ENCODE assay signal across 1 mouse cellular context in genomic region chr17:28556635-28557396, GRCm38 (mm10).
A peak's percentile ranks its signal among the peaks of the same experiment; 100 is the strongest.
TF ChIP-seq lines count a peak whose summit lies in the region.

No protein-coding gene starts in this region.

TF ChIP-seq in MEL, 35 proteins besides CTCF, POLR2A, EP300 and RAD21:
- TF ChIP-seq SIN3A (IDR thresholded peaks at IDR 0.05; ENCODE audit: low read length) (0 out of 2 replicates have a peak, but pooled peaks have one; percentile 20), TCF12 (IDR thresholded peaks at IDR 0.05; ENCODE audit: low read depth, low read length) (no peak), MXI1 (IDR thresholded peaks at IDR 0.05; ENCODE audit: low read depth, low read length) (0 out of 2 replicates have a peak, but pooled peaks have one; percentile 37), ELF1 (IDR thresholded peaks at IDR 0.05; ENCODE audit: low read depth, low read length) (0 out of 2 replicates have a peak, but pooled peaks have one; percentile 23), MAX (IDR thresholded peaks at IDR 0.05; ENCODE audit: low read length) (peak; percentile 71), UBTF (IDR thresholded peaks at IDR 0.05; ENCODE audit: borderline replicate concordance, insufficient read depth, low read depth, low read length) (no peak), KAT2A (conservative IDR thresholded peaks at IDR 0.05; ENCODE audit: low read depth, low read length) (no peak), USF1 (IDR thresholded peaks at IDR 0.05; ENCODE audit: low read depth, low read length) (peak; percentile 96), CHD2 (IDR thresholded peaks at IDR 0.05; ENCODE audit: low read length) (no peak), E2F4 (IDR thresholded peaks at IDR 0.05; ENCODE audit: borderline replicate concordance, low read depth, low read length) (no peak), ZMIZ1 (IDR thresholded peaks at IDR 0.05; ENCODE audit: low read depth, low read length) (no peak), ZNF384 (IDR thresholded peaks at IDR 0.05; ENCODE audit: low read depth, low read length) (no peak), HCFC1 (IDR thresholded peaks at IDR 0.05; ENCODE audit: low read depth, low read length) (no peak), MYB (IDR thresholded peaks at IDR 0.05; ENCODE audit: low read depth, low read length) (no peak), CHD1 (IDR thresholded peaks at IDR 0.05; ENCODE audit: low read depth, low read length) (no peak), NRF1 (IDR thresholded peaks at IDR 0.05; ENCODE audit: insufficient read depth, low read depth, low read length, poor library complexity, severe bottlenecking) (no peak), GATA1 (IDR thresholded peaks at IDR 0.05; ENCODE audit: low read depth, low read length) (no peak), GABPA (IDR thresholded peaks at IDR 0.05; ENCODE audit: low read depth, low read length) (no peak), BHLHE40 (IDR thresholded peaks at IDR 0.05; ENCODE audit: borderline replicate concordance, low read depth, low read length) (peak; percentile 39; the same call in 1 of the 2 replicates), TBP (IDR thresholded peaks at IDR 0.05; ENCODE audit: low read depth, low read length) (no peak), SMC3 (IDR thresholded peaks at IDR 0.05; ENCODE audit: low read depth, low read length) (no peak), JUND (IDR thresholded peaks at IDR 0.05; ENCODE audit: low read depth, low read length) (no peak), ETS1 (IDR thresholded peaks at IDR 0.05; ENCODE audit: low read depth, low read length) (peak; percentile 59), MEF2A (IDR thresholded peaks at IDR 0.05; ENCODE audit: extremely low read depth, insufficient replicate concordance, low read depth, low read length, poor library complexity, severe bottlenecking) (no peak), MYC (IDR thresholded peaks at IDR 0.05; ENCODE audit: low read depth, low read length) (no peak), POLR2AphosphoS5 (IDR thresholded peaks at IDR 0.05; ENCODE audit: borderline replicate concordance, low read depth, low read length) (no peak), ZC3H11A (IDR thresholded peaks at IDR 0.05; ENCODE audit: low read depth, low read length) (no peak), ZKSCAN1 (IDR thresholded peaks at IDR 0.05; ENCODE audit: low read depth, low read length) (no peak), TAL1 (IDR thresholded peaks at IDR 0.05; ENCODE audit: low read length) (no peak), NELFE (IDR thresholded peaks at IDR 0.05; ENCODE audit: low read depth, low read length) (no peak), RCOR1 (IDR thresholded peaks at IDR 0.05; ENCODE audit: low read depth, low read length) (no peak), USF2 (IDR thresholded peaks at IDR 0.05; ENCODE audit: borderline replicate concordance in 1 of 2, insufficient read depth in 1 of 2, low read depth in 1 of 2, low read length in 2 of 2) (peak; percentile 33 to 75; a peak in 2 of 4 replicates), POLR2AphosphoS2 (IDR thresholded peaks at IDR 0.05; ENCODE audit: low read length) (no peak), MAZ (IDR thresholded peaks at IDR 0.05; ENCODE audit: low read depth, low read length) (no peak), MAFK (IDR thresholded peaks at IDR 0.05; ENCODE audit: borderline replicate concordance, low read depth, low read length) (no peak)
